Mouse (Mus musculus): ENCODE data around the gene Rgs12.

Gene Rgs12

GRCm38 (mm10) chr5:34931091-34931490 lies 18.2 kb upstream of the Rgs12 start:
- in situ Hi-C loops (cut with MboI, MseI), result no loop called here

- in situ Hi-C loops (cut with MboI, MseI), result no loop called here
Measured at GRCm38 (mm10) chr5:34931516-34932457, 17.5 kb upstream of the Rgs12 start.

- in situ Hi-C loops (cut with MboI, MseI), result no loop called here
Measured at GRCm38 (mm10) chr5:34932458-34932806, 16.8 kb upstream of the Rgs12 start.

- in situ Hi-C loops (cut with MboI, MseI), result no loop called here
Measured at GRCm38 (mm10) chr5:34933461-34933860, 15.8 kb upstream of the Rgs12 start.

GRCm38 (mm10) chr5:34941710-34942470 lies 7.4 kb upstream of the Rgs12 start:
- in situ Hi-C loops (cut with MboI, MseI), result no loop called here

GRCm38 (mm10) chr5:34943428-34943827 lies 5.8 kb upstream of the Rgs12 start:
- in situ Hi-C loops (cut with MboI, MseI), result no loop called here

GRCm38 (mm10) chr5:34949769-34950211 lies 545 bp downstream of the Rgs12 start:
- in situ Hi-C loops (cut with MboI, MseI), result loop anchor here in 1 of 2 experiments (10.0 kb wide), 1 partner anchor 1525 kb away; no protein-coding TSS in a partner anchor

- in situ Hi-C loops (cut with MboI, MseI), result loop anchor here in 1 of 2 experiments (10.0 kb wide), 1 partner anchor 1526 kb away; no protein-coding TSS in a partner anchor
Measured at GRCm38 (mm10) chr5:34950486-34951160, 1.4 kb downstream of the Rgs12 start.

- in situ Hi-C loops (cut with MboI, MseI), result loop anchor here in 1 of 2 experiments (10.0 kb wide), 1 partner anchor 1526 kb away; no protein-coding TSS in a partner anchor
Measured at GRCm38 (mm10) chr5:34951161-34951834, 2.1 kb downstream of the Rgs12 start.

- in situ Hi-C loops (cut with MboI, MseI), result loop anchor here in 1 of 2 experiments (10.0 kb wide), 1 partner anchor 1530 kb away; no protein-coding TSS in a partner anchor
Measured at GRCm38 (mm10) chr5:34954508-34954907, 5.3 kb downstream of the Rgs12 start.

GRCm38 (mm10) chr5:34955630-34956029 lies 6.4 kb downstream of the Rgs12 start:
- in situ Hi-C loops (cut with MboI, MseI), result loop anchor here in 1 of 2 experiments (10.0 kb wide), 1 partner anchor 1531 kb away; no protein-coding TSS in a partner anchor

- in situ Hi-C loops (cut with MboI, MseI), result loop anchor here in 1 of 2 experiments (10.0 kb wide), 1 partner anchor 1531 kb away; no protein-coding TSS in a partner anchor
Measured at GRCm38 (mm10) chr5:34956151-34956550, 6.9 kb downstream of the Rgs12 start.

GRCm38 (mm10) chr5:34957015-34957414 lies 7.8 kb downstream of the Rgs12 start:
- in situ Hi-C loops (cut with MboI, MseI), result loop anchor here in 1 of 2 experiments (10.0 kb wide), 1 partner anchor 1532 kb away; no protein-coding TSS in a partner anchor

- in situ Hi-C loops (cut with MboI, MseI), result no loop called here
Measured at GRCm38 (mm10) chr5:34960021-34960420, 10.8 kb downstream of the Rgs12 start.

- in situ Hi-C loops (cut with MboI, MseI), result no loop called here
Measured at GRCm38 (mm10) chr5:34965531-34965930, 16.3 kb downstream of the Rgs12 start.

- in situ Hi-C loops (cut with MboI, MseI), result no loop called here
Measured at GRCm38 (mm10) chr5:34968386-34968785, 19.1 kb downstream of the Rgs12 start.

GRCm38 (mm10) chr5:34972471-34972870 lies 23.2 kb downstream of the Rgs12 start:
- in situ Hi-C loops (cut with MboI, MseI), result no loop called here

- in situ Hi-C loops (cut with MboI, MseI), result no loop called here
Measured at GRCm38 (mm10) chr5:34973560-34974317, 24.5 kb downstream of the Rgs12 start.

GRCm38 (mm10) chr5:34974773-34975443 lies 25.7 kb downstream of the Rgs12 start:
- in situ Hi-C loops (cut with MboI, MseI), result no loop called here
